Mouse (Mus musculus) left cerebral cortex, adult 2 months (tissue): Measurements from ENCODE around the gene Ppib. TPM values are rescaled to one million over a fixed set of nuclear protein-coding genes. Genes with fewer than 3 reads are reported as not detected.

ENCODE experiments used
- DNase-seq, 2 experiments: peaks; one replicate each; pipeline ENCODE4 v3.0.0; 2021 to 2022; ENCODE audit warnings: low spot score in 2 of 2, mixed read lengths in 1 of 2; ENCODE audit errors: extremely low spot score in 1 of 2
- H3K27ac ChIP-seq: fragments of 200-600 bp; 2 replicates; pipeline ENCODE4 v1.8.1; 2022
- H3K4me3 ChIP-seq: fragments of 200-600 bp; 2 replicates; pipeline ENCODE4 v1.8.1; 2022
- CTCF ChIP-seq: fragments of 200-600 bp; IDR thresholded peaks from 2 replicates; pipeline ENCODE4 v1.8.1; 2022; ENCODE audit warnings: antibody characterized with exemption, mild to moderate bottlenecking, moderate library complexity
- intact Hi-C: fragments of 180-260 bp; cut with DNase I; formaldehyde crosslinking; loops from one replicate; pipeline ENCODE4 v1.15.1; 2025
- total RNA-seq, 2 experiments: library from RNA; stranded (reverse); gene quantifications; 2 replicates each; pipeline ENCODE4 v1.2.3; 2021

The Ppib gene
- total RNA-seq, 2 experiments from 2014 or later = 161 to 170 TPM

- Histone ChIP-seq H3K4me3 (no peak overlapping the region), H3K27ac (no peak overlapping the region)
- intact Hi-C loops = no loop called here
- no peak; the same call in 1 of the 2 replicates for TF ChIP-seq CTCF
- DNase-seq = peak in 1 of 2 experiments; percentile 30
Observed at GRCm38 (mm10) chr9:66078493-66078892, 18.5 kb downstream of the Ppib start.

GRCm38 (mm10) chr9:66080804-66081459, 20.9 kb downstream of the Ppib start:
- Histone ChIP-seq H3K27ac (no peak overlapping the region), H3K4me3 (no peak overlapping the region)
- TF ChIP-seq CTCF = no peak
- intact Hi-C loops = no loop called here
- DNase-seq = no peak

GRCm38 (mm10) chr9:66081999-66082398, 22.0 kb downstream of the Ppib start:
- Histone ChIP-seq H3K27ac (no peak overlapping the region), H3K4me3 (no peak overlapping the region)
- no peak for TF ChIP-seq CTCF
- intact Hi-C loops = no loop called here
- no peak for DNase-seq

GRCm38 (mm10) chr9:66084171-66084570, 24.1 kb downstream of the Ppib start:
- TF ChIP-seq CTCF = no peak
- no peak overlapping the region for H3K4me3 ChIP-seq
- intact Hi-C loops = no loop called here
- no peak overlapping the region for H3K27ac ChIP-seq
- no peak for DNase-seq

GRCm38 (mm10) chr9:66087062-66087461, 27.0 kb downstream of the Ppib start:
- Histone ChIP-seq H3K4me3 (no peak overlapping the region), H3K27ac (no peak overlapping the region)
- no peak for TF ChIP-seq CTCF
- intact Hi-C loops = no loop called here
- DNase-seq = no peak

- peak; percentile 56 to 59 for DNase-seq
- intact Hi-C loops = no loop called here
Observed at GRCm38 (mm10) chr9:66088411-66088810, 28.4 kb downstream of the Ppib start.

GRCm38 (mm10) chr9:66090593-66091244, 30.7 kb downstream of the Ppib start:
- no peak for TF ChIP-seq CTCF
- no peak overlapping the region for H3K27ac ChIP-seq
- no peak for DNase-seq
- intact Hi-C loops = no loop called here
- no peak overlapping the region for H3K4me3 ChIP-seq

More at GRCm38 (mm10) chr9:66088411-66088810, 28.4 kb downstream of the Ppib start:
- H3K4me3 ChIP-seq = no peak overlapping the region
- peak; percentile 81 for TF ChIP-seq CTCF
- no peak overlapping the region for H3K27ac ChIP-seq

GRCm38 (mm10) chr9:66091327-66092231, 31.6 kb downstream of the Ppib start:
- TF ChIP-seq CTCF = no peak
- intact Hi-C loops = no loop called here
- Histone ChIP-seq H3K27ac (peak overlapping the region; percentile 5; the same call in 1 of the 2 replicates), H3K4me3 (no peak overlapping the region)
- DNase-seq = no peak

GRCm38 (mm10) chr9:66092664-66093063, 32.6 kb downstream of the Ppib start:
- no peak for DNase-seq
- intact Hi-C loops = no loop called here
- Histone ChIP-seq H3K4me3 (no peak overlapping the region), H3K27ac (no peak overlapping the region)
- no peak for TF ChIP-seq CTCF

- peak overlapping the region; percentile 82; the same call in 1 of the 2 replicates for H3K27ac ChIP-seq
- TF ChIP-seq CTCF = no peak
- intact Hi-C loops = no loop called here
- no peak overlapping the region for H3K4me3 ChIP-seq
- no peak for DNase-seq
Observed at GRCm38 (mm10) chr9:66101577-66101976, 41.6 kb downstream of the Ppib start.

GRCm38 (mm10) chr9:66102668-66103067, 42.6 kb downstream of the Ppib start:
- no peak for TF ChIP-seq CTCF

GRCm38 (mm10) chr9:66104601-66105000, 44.6 kb downstream of the Ppib start:
- intact Hi-C loops = no loop called here
- no peak for TF ChIP-seq CTCF
- Histone ChIP-seq H3K27ac (no peak overlapping the region), H3K4me3 (no peak overlapping the region)
- no peak for DNase-seq

More at GRCm38 (mm10) chr9:66102668-66103067, 42.6 kb downstream of the Ppib start:
- peak overlapping the region; percentile 82 for H3K27ac ChIP-seq
- intact Hi-C loops = no loop called here
- no peak overlapping the region for H3K4me3 ChIP-seq
- DNase-seq = no peak
